Mouse (Mus musculus) embryonic facial prominence, embryonic 14.5 days (tissue): Measurements from ENCODE around the gene Ubac2. TPM values are rescaled to one million over a fixed set of nuclear protein-coding genes. Genes with fewer than 3 reads are reported as not detected.

ENCODE experiments used
- ATAC-seq: fragments of 200-750 bp; cut with Nextera tagmentation; 2 replicates; pipeline ENCODE4 v1.8.0; 2017; ENCODE audit warnings: low read depth, moderate number of reproducible peaks, moderate TSS enrichment
- DNase-seq: peaks from one replicate; pipeline ENCODE4 v3.0.0-alpha.2; 2015; ENCODE audit warnings: low spot score
- H3K27ac ChIP-seq: fragments of 300-500 bp; sonication (generic); replicated peaks from 2 replicates; pipeline ENCODE4 v1.5.1; 2014; ENCODE audit warnings: low read depth, mild to moderate bottlenecking, low read length, moderate library complexity
- H3K27me3 ChIP-seq: fragments of 300-500 bp; sonication (generic); replicated peaks from 2 replicates; pipeline ENCODE4 v1.6.1; 2014; ENCODE audit warnings: low read length; ENCODE audit not compliant: control insufficient read depth, insufficient read depth
- H3K36me3 ChIP-seq: fragments of 300-500 bp; sonication (generic); 2 replicates; pipeline ENCODE4 v1.6.1; 2014; ENCODE audit warnings: low read length, mixed read lengths; ENCODE audit not compliant: control insufficient read depth, insufficient read depth
- H3K4me1 ChIP-seq: fragments of 300-500 bp; sonication (generic); 2 replicates; pipeline ENCODE4 v1.6.1; 2014; ENCODE audit warnings: antibody characterized with exemption, low read length; ENCODE audit not compliant: control insufficient read depth, insufficient read depth
- H3K4me2 ChIP-seq: fragments of 300-500 bp; sonication (generic); 2 replicates; pipeline ENCODE4 v1.6.1; 2014; ENCODE audit warnings: low read depth, mild to moderate bottlenecking, low read length, moderate library complexity, mixed read lengths
- H3K4me3 ChIP-seq: fragments of 300-500 bp; sonication (generic); 2 replicates; pipeline ENCODE4 v1.5.1; 2014; ENCODE audit warnings: low read depth, mild to moderate bottlenecking, low read length
- H3K9ac ChIP-seq: fragments of 300-500 bp; sonication (generic); 2 replicates; pipeline ENCODE4 v1.6.1; 2014; ENCODE audit warnings: low read depth, mild to moderate bottlenecking, low read length, moderate library complexity, mixed read lengths
- H3K9me3 ChIP-seq: fragments of 300-500 bp; sonication (generic); 2 replicates; pipeline ENCODE4 v1.6.1; 2016; ENCODE audit warnings: low read length; ENCODE audit not compliant: control insufficient read depth
- WGBS: fragments of 180-500 bp; shearing (Covaris S2); extraction: QIAGEN DNeasy Blood & Tissue Kit; methylation state at CpG from one replicate; pipeline ENCODE4 v1.1.7; 2014; 5-methylcytosine and 5-hydroxymethylcytosine counted together
- polyA plus RNA-seq: library from polyadenylated mRNA; unstranded; fragments of >200 nt; fragmentation: Nextera tagmentation; extraction: Ambion mirVana; gene quantifications from 2 replicates; pipeline ENCODE4 v1.2.1, GENCODE M21; 2014

The Ubac2 gene
- polyA plus RNA-seq, 1 experiment from 2014 or later, result 60.1 TPM

- WGBS, result 0% methylated on average over 10 of the region's 27 CpGs
- H3K9me3 ChIP-seq, result no peaks in the 10 kb centered on the region
- no peaks in the 10 kb centered on the region for H3K36me3 ChIP-seq
- H3K9ac ChIP-seq, result peak overlapping the region; percentile 88
- H3K27ac ChIP-seq, result peak overlapping the region; percentile 92
- no peaks in the 10 kb centered on the region for H3K27me3 ChIP-seq
- ATAC-seq (no peak; the same call in 1 of the 2 replicates), DNase-seq (no peak)
- H3K4me2 ChIP-seq, result peak overlapping the region; percentile 76
- H3K4me1 ChIP-seq, result 0 out of 2 replicates have a peak, but pooled peaks cover 3% of the 10 kb centered on the region
- H3K4me3 ChIP-seq, result peak overlapping the region; percentile 87
Observed at GRCm38 (mm10) chr14:121878859-121879206, 413 bp downstream of the Ubac2 start.

GRCm38 (mm10) chr14:121879266-121879840, 933 bp downstream of the Ubac2 start:
- Histone ChIP-seq H3K9ac (peak overlapping the region; percentile 88), H3K4me1 (0 out of 2 replicates have a peak, but pooled peaks cover 3% of the 10 kb centered on the region), H3K36me3 (no peaks in the 10 kb centered on the region), H3K4me2 (peak overlapping the region; percentile 76), H3K4me3 (peak overlapping the region; percentile 87), H3K27me3 (no peaks in the 10 kb centered on the region), H3K9me3 (no peaks in the 10 kb centered on the region), H3K27ac (no peak overlapping the region)
- DNase-seq (no peak), ATAC-seq (no peak)
- WGBS, result 19% methylated on average over 16 of the region's 16 CpGs

GRCm38 (mm10) chr14:121881211-121881610, 2.8 kb downstream of the Ubac2 start:
- no peak overlapping the region for H3K27ac ChIP-seq
- H3K4me1 ChIP-seq, result 0 out of 2 replicates have a peak, but pooled peaks cover 3% of the 10 kb centered on the region
- no peak overlapping the region for H3K9ac ChIP-seq
- no peaks in the 10 kb centered on the region for H3K9me3 ChIP-seq
- no peak overlapping the region for H3K4me2 ChIP-seq
- no peak overlapping the region for H3K4me3 ChIP-seq
- WGBS, result 86% methylated on average over 7 of the region's 7 CpGs
- DNase-seq (no peak), ATAC-seq (no peak)
- H3K27me3 ChIP-seq, result no peaks in the 10 kb centered on the region
- H3K36me3 ChIP-seq, result no peaks in the 10 kb centered on the region; the same call in 1 of the 2 replicates

- Histone ChIP-seq H3K4me2 (no peak overlapping the region), H3K36me3 (no peaks in the 10 kb centered on the region; the same call in 1 of the 2 replicates), H3K9me3 (no peaks in the 10 kb centered on the region), H3K27me3 (no peaks in the 10 kb centered on the region), H3K27ac (no peak overlapping the region), H3K4me3 (no peak overlapping the region), H3K9ac (no peak overlapping the region), H3K4me1 (0 out of 2 replicates have a peak, but pooled peaks cover 3% of the 10 kb centered on the region)
- no peak for ATAC-seq
- WGBS, result 74% methylated on average over 6 of the region's 6 CpGs
- no peak for DNase-seq
Observed at GRCm38 (mm10) chr14:121884150-121884797, 5.9 kb downstream of the Ubac2 start.

GRCm38 (mm10) chr14:121893747-121894146, 15.3 kb downstream of the Ubac2 start:
- no peak overlapping the region for H3K27ac ChIP-seq
- 77% methylated on average over 6 of the region's 6 CpGs for WGBS
- H3K4me1 ChIP-seq, result no peaks in the 10 kb centered on the region
- H3K27me3 ChIP-seq, result no peaks in the 10 kb centered on the region
- no peak for ATAC-seq
- DNase-seq, result no peak
- no peak overlapping the region for H3K9ac ChIP-seq
- no peaks in the 10 kb centered on the region for H3K9me3 ChIP-seq
- no peak overlapping the region for H3K4me2 ChIP-seq
- H3K36me3 ChIP-seq, result peaks cover 6% of the 10 kb centered on the region; the same call in 1 of the 2 replicates
- no peak overlapping the region for H3K4me3 ChIP-seq

- peaks cover 6% of the 10 kb centered on the region; the same call in 1 of the 2 replicates for H3K36me3 ChIP-seq
- H3K9me3 ChIP-seq, result no peaks in the 10 kb centered on the region
- ATAC-seq (no peak), DNase-seq (no peak)
- 60% methylated on average over 5 of the region's 5 CpGs for WGBS
- no peaks in the 10 kb centered on the region for H3K4me1 ChIP-seq
- no peaks in the 10 kb centered on the region for H3K27me3 ChIP-seq
- no peak overlapping the region for H3K27ac ChIP-seq
- no peak overlapping the region for H3K4me2 ChIP-seq
- H3K9ac ChIP-seq, result no peak overlapping the region
- H3K4me3 ChIP-seq, result no peak overlapping the region
Observed at GRCm38 (mm10) chr14:121894511-121895135, 16.2 kb downstream of the Ubac2 start.

GRCm38 (mm10) chr14:121895316-121895715, 16.9 kb downstream of the Ubac2 start:
- 83% methylated on average over 4 of the region's 4 CpGs for WGBS
- DNase-seq (no peak), ATAC-seq (no peak)
- Histone ChIP-seq H3K4me2 (no peak overlapping the region), H3K27ac (no peak overlapping the region), H3K9ac (no peak overlapping the region), H3K9me3 (no peaks in the 10 kb centered on the region), H3K36me3 (peaks cover 3% of the 10 kb centered on the region; the same call in 1 of the 2 replicates), H3K27me3 (no peaks in the 10 kb centered on the region), H3K4me1 (no peaks in the 10 kb centered on the region), H3K4me3 (no peak overlapping the region)

- Histone ChIP-seq H3K27ac (no peak overlapping the region), H3K4me2 (no peak overlapping the region), H3K9me3 (no peaks in the 10 kb centered on the region), H3K36me3 (no peaks in the 10 kb centered on the region), H3K27me3 (no peaks in the 10 kb centered on the region), H3K9ac (no peak overlapping the region), H3K4me1 (no peaks in the 10 kb centered on the region), H3K4me3 (no peak overlapping the region)
- DNase-seq (no peak), ATAC-seq (no peak)
- WGBS, result 70% methylated on average over 6 of the region's 6 CpGs
Observed at GRCm38 (mm10) chr14:121896126-121897090, 18.0 kb downstream of the Ubac2 start.
